In genomic region chr2:75684526-75684925, GRCm38 (mm10) we compare ENCODE assay signal across 22 mouse cellular contexts. TPM values are rescaled to one million over a fixed set of nuclear protein-coding genes. Genes with fewer than 3 reads are reported as not detected.
DNase-seq lines count a peak whose midpoint lies in the region; TF ChIP-seq lines count a peak whose summit lies in the region.
"Had no signal": no experiment of that assay in that cellular context is flagged by ENCODE, and none has a peak within 500 bp of the region (broad histone marks: within the 10 kb centered on the region; RNA-seq: fewer than 3 reads in every experiment).

No protein-coding gene starts in this region.

- DNase-seq in gastrocnemius, adult 2 months = no peak
- no peak for DNase-seq in gastrocnemius, adult 18-20 months (ENCODE audit: low spot score)
- peak; percentile 48 to 62 for DNase-seq in kidney, postnatal 25 days
- no peak for DNase-seq in kidney, adult 8-10 months
- peak; percentile 4 for DNase-seq in thymus, postnatal 4 days
- DNase-seq in thymus, adult 18-20 months = no peak
- DNase-seq in testis, postnatal 10 days (ENCODE audit: low spot score) = no peak
- DNase-seq in cerebellum, adult 11-12 months = no peak
- DNase-seq: cerebellum, adult 9-10 months; gastrocnemius, postnatal 25 days; heart, postnatal 36 days; liver, embryonic 13.5 days; midbrain, embryonic 14.5 days; right cerebral cortex, postnatal 14 days had no signal

- intact Hi-C loops in gastrocnemius, adult 2 months (cut with DNase I) = no loop called here

- TF ChIP-seq CTCF in gastrocnemius, adult 2 months (IDR thresholded peaks at IDR 0.05) = no peak

- H3K4me3 ChIP-seq in gastrocnemius, adult 2 months = peak overlapping the region; percentile 13
- H3K4me3 ChIP-seq: embryonic facial prominence, embryonic 10.5 days; erythroblast, embryonic 14.5 days; forebrain, embryonic 13.5 days; hindbrain, embryonic 15.5 days; intestine, embryonic 15.5 days; limb, embryonic 12.5 days; liver, embryonic 13.5 days; lung, embryonic 15.5 days; stomach, embryonic 15.5 days had no signal

- peak overlapping the region; percentile 94 for H3K27ac ChIP-seq in gastrocnemius, adult 2 months
- H3K27ac ChIP-seq: embryonic facial prominence, embryonic 10.5 days; forebrain, embryonic 13.5 days; hindbrain, embryonic 15.5 days; limb, embryonic 12.5 days; stomach, embryonic 15.5 days had no signal

RNA-seq across cellular contexts. Expression of gene Nfe2l2, which starts 19.9 kb away (rescaled TPM):
- total RNA-seq in gastrocnemius, adult 2 months (2021) = 10 to 100 TPM; 32.9 to 41.0 TPM
- total RNA-seq in gastrocnemius, adult 18-20 months (2021) = 10 to 100 TPM; 34.2 to 51.0 TPM

RNA-seq across cellular contexts. Expression of gene Hnrnpa3, which starts 25.5 kb away (rescaled TPM):
- total RNA-seq in gastrocnemius, adult 2 months (2021) = 100 to 1,000 TPM; 123 to 144 TPM
- 100 to 1,000 TPM; 112 to 143 TPM for total RNA-seq in gastrocnemius, adult 18-20 months (2021)

Comparison
In these comparisons a context has a peak if more than half of its experiments do, and no peak if none do; other contexts are left out.
1. DNase-seq: peak in kidney, postnatal 25 days (2 of 2) and thymus, postnatal 4 days (single experiment); none in gastrocnemius, adult 2 months (single experiment), gastrocnemius, adult 18-20 months (single experiment), kidney, adult 8-10 months (0 of 2), thymus, adult 18-20 months (0 of 2), testis, postnatal 10 days (single experiment) and cerebellum, adult 11-12 months (single experiment).